Mouse (Mus musculus): ENCODE results near the gene Litaf. TPM values are rescaled to one million over a fixed set of nuclear protein-coding genes. Genes with fewer than 3 reads are reported as not detected.

Litaf gene
- polyA plus RNA-seq, 1 experiment from 2014 or later, result 65.3 TPM

GRCm38 (mm10) chr16:10940661-10941060 lies 125.3 kb downstream of the Litaf start:
- Histone ChIP-seq H3K27me3 (no peaks in the 10 kb centered on the region), H3K36me3 (no peaks in the 10 kb centered on the region), H3K9ac (no peak overlapping the region), H3K9me3 (replicated peaks) (no peaks in the 10 kb centered on the region), H3K27ac (no peak overlapping the region), H3K4me3 (no peak overlapping the region), H3K4me2 (replicated peaks) (no peak overlapping the region), H3K4me1 (peaks cover 8% of the 10 kb centered on the region; the same call in 1 of the 2 replicates)
- no peak for ATAC-seq (ENCODE audit: low FRiP score)
- WGBS, result 78% methylated on average over 2 of the region's 2 CpGs

DNA sequence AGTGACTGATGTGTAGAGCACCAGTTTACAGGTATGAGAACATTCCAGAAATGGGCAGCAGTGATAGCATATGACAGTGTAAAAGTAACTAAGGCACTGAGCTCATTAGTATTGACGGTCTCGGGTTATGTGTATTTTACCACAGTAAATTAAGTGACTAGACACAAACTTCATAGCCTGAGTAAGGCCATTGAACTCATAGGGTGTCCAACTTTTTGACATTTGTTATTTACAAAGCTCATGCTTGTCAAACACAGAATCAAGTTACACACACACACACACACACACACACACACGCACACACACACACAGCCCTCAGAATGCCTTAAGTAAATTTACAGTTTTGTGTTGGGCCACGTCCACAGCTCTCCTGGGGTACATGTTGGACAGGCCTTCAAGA lies 126.0 kb downstream of the Litaf start:
- no peak overlapping the region for H3K9ac ChIP-seq
- H3K9me3 ChIP-seq (replicated peaks), result no peaks in the 10 kb centered on the region
- no peak overlapping the region for H3K4me3 ChIP-seq
- H3K36me3 ChIP-seq, result no peaks in the 10 kb centered on the region
- peaks cover 8% of the 10 kb centered on the region; the same call in 1 of the 2 replicates for H3K4me1 ChIP-seq
- no peak for ATAC-seq (ENCODE audit: low FRiP score)
- H3K27me3 ChIP-seq, result no peaks in the 10 kb centered on the region
- no peak overlapping the region for H3K27ac ChIP-seq
- 86% methylated on average over 4 of the region's 4 CpGs for WGBS
- H3K4me2 ChIP-seq (replicated peaks), result no peak overlapping the region

- Histone ChIP-seq H3K4me2 (replicated peaks) (no peak overlapping the region), H3K9me3 (replicated peaks) (no peaks in the 10 kb centered on the region), H3K36me3 (no peaks in the 10 kb centered on the region), H3K4me3 (no peak overlapping the region), H3K27ac (no peak overlapping the region), H3K9ac (no peak overlapping the region), H3K27me3 (no peaks in the 10 kb centered on the region), H3K4me1 (peaks cover 8% of the 10 kb centered on the region; the same call in 1 of the 2 replicates)
- 81% methylated on average over 11 of the region's 11 CpGs for WGBS
- no peak for ATAC-seq (ENCODE audit: low FRiP score)
Measured at GRCm38 (mm10) chr16:10937497-10937896, 128.5 kb downstream of the Litaf start.

DNA sequence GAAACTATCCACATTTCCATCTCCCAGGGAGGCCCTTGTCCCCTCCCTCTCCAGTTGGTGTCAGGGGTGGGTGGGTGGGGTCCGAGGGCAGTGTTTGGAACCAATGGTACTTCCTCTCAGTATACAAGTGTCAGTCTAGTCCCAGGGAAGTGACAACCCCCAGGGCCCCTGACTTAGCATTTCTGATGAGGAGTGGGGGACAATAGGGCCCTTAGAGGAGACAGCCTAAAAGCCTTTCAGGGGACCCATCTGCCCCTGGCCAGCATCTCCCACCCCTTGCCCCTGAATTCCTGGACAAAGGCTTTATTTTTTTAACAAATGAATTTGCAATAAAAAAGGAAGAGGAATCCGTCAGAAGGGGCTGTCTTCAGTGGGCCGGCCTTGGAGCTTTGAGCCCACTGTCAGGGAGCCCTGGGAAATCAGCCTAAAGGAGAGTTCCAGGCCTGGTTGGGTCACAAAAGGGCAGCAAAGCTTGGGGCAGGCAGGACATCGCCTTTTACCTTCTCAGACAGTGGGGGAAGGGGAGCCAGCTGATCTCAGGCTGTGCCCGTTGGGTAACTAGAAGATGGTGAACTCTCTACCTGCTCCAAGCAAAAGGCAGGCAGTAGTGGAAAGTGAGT lies 129.1 kb downstream of the Litaf start:
- peak overlapping the region; percentile 17; the same call in 1 of the 2 replicates for H3K27ac ChIP-seq
- 24% methylated on average over 5 of the region's 5 CpGs for WGBS
- no peak overlapping the region for H3K4me2 ChIP-seq (replicated peaks)
- H3K27me3 ChIP-seq, result no peaks in the 10 kb centered on the region
- H3K36me3 ChIP-seq, result no peaks in the 10 kb centered on the region
- ATAC-seq (ENCODE audit: low FRiP score), result peak; percentile 77
- H3K4me1 ChIP-seq, result peaks cover 8% of the 10 kb centered on the region; the same call in 1 of the 2 replicates
- H3K9me3 ChIP-seq (replicated peaks), result no peaks in the 10 kb centered on the region
- no peak overlapping the region for H3K4me3 ChIP-seq
- no peak overlapping the region for H3K9ac ChIP-seq

DNA sequence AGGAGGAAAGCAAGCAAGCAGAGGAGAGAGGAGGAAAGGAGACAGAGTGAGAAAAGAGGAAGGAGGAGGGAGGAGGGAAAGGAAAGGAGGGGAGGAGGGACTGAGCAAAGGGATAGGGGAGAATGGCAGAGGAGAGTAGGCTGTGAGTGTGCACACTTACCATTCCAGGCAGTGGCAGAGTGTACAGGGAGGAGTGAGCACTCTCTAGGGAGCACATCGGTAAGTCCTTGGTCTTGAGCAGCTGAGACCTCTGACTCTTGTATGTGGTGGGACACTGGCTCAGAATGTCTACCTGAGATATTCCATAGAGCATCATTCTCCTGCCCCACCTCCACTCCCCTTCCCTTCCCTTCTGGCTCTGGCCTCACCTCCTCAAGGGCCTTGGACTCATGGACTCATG lies 131.9 kb downstream of the Litaf start:
- Histone ChIP-seq H3K27me3 (no peaks in the 10 kb centered on the region), H3K4me2 (replicated peaks) (no peak overlapping the region), H3K9me3 (replicated peaks) (peaks cover 15% of the 10 kb centered on the region), H3K9ac (no peak overlapping the region), H3K4me3 (no peak overlapping the region), H3K36me3 (no peaks in the 10 kb centered on the region), H3K27ac (no peak overlapping the region), H3K4me1 (peaks cover 8% of the 10 kb centered on the region; the same call in 1 of the 2 replicates)
- WGBS, result 90% methylated on average over 1 of the region's 1 CpGs
- ATAC-seq (ENCODE audit: low FRiP score), result no peak

DNA sequence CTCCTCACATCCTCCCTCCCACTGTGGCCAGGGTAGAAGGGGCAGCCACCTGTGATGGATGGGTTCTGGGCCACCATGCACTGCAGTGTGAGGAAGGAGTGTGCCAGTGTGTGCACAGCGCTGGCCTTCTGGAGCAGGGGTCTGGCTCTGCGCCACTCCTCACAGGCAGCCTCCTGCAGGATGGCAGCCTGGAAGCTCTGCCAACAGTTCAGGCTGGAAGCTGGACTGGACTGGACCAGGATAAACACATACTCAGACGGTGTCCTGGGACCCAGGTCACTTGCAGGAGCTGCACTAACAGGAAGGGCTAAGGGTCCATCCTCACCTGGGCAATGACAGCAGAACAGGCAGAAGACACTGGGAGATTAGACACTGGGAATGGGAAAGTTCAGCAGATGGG lies 132.6 kb downstream of the Litaf start:
- Histone ChIP-seq H3K4me2 (replicated peaks) (no peak overlapping the region), H3K9ac (no peak overlapping the region), H3K27ac (no peak overlapping the region), H3K36me3 (no peaks in the 10 kb centered on the region), H3K4me3 (no peak overlapping the region), H3K9me3 (replicated peaks) (peaks cover 15% of the 10 kb centered on the region), H3K4me1 (peaks cover 8% of the 10 kb centered on the region; the same call in 1 of the 2 replicates), H3K27me3 (no peaks in the 10 kb centered on the region)
- ATAC-seq (ENCODE audit: low FRiP score), result no peak
- WGBS, result 87% methylated on average over 3 of the region's 3 CpGs

DNA sequence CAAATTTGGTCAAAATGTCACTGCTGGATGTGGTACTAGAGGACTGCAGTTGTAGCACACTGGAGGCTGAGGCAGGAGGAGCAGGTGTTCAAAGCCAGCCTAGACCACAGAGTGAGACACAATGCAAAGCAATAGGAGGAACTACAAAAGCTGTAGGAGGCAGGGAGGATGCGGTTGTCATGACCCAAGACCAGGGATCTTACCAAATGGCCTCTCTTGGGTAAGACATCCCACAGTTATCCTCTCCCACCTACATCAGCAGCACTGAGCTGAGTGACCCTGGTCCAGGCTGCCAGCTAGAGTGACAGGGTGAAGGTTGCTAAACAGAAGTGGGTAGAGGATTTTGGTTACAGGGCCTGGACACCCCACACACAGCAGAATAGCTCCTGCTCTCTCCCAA lies 138.9 kb downstream of the Litaf start:
- Histone ChIP-seq H3K9me3 (replicated peaks) (peaks cover 15% of the 10 kb centered on the region), H3K4me2 (replicated peaks) (no peak overlapping the region), H3K27ac (no peak overlapping the region), H3K4me1 (no peaks in the 10 kb centered on the region), H3K27me3 (no peaks in the 10 kb centered on the region), H3K36me3 (no peaks in the 10 kb centered on the region), H3K9ac (no peak overlapping the region), H3K4me3 (no peak overlapping the region)
- WGBS, result 90% methylated on average over 1 of the region's 1 CpGs
- no peak for ATAC-seq (ENCODE audit: low FRiP score)

GRCm38 (mm10) chr16:10925591-10926180 lies 140.3 kb downstream of the Litaf start:
- Histone ChIP-seq H3K27ac (no peak overlapping the region), H3K4me1 (no peaks in the 10 kb centered on the region)
- 56% methylated on average over 7 of the region's 7 CpGs for WGBS

DNA sequence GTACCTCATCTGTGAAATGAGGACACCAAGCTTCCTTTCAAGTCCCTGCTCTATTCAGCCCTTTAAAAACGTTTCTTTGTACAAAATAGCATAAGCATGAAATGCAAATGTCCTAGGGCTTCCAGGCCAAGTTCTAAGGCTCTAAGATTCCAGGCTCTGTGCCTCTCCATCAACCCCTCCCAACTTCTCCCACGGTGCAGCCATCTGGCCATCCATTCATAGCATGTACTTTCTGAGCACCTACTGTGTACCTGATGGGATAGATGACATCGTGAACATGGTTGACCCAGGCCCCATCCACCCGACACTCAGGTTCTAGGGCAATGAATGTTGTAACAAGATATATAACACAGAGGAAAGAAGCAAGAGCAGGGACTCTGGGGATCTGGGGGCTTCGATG lies 142.4 kb downstream of the Litaf start:
- 68% methylated on average over 5 of the region's 5 CpGs for WGBS

More at GRCm38 (mm10) chr16:10925591-10926180, 140.3 kb downstream of the Litaf start:
- Histone ChIP-seq H3K36me3 (no peaks in the 10 kb centered on the region), H3K9ac (no peak overlapping the region), H3K4me2 (replicated peaks) (no peak overlapping the region), H3K4me3 (no peak overlapping the region), H3K27me3 (no peaks in the 10 kb centered on the region), H3K9me3 (replicated peaks) (peaks cover 9% of the 10 kb centered on the region)
- ATAC-seq (ENCODE audit: low FRiP score), result no peak

GRCm38 (mm10) chr16:10919856-10920255 lies 146.1 kb downstream of the Litaf start:
- Histone ChIP-seq H3K4me2 (replicated peaks) (no peak overlapping the region), H3K4me3 (no peak overlapping the region), H3K27me3 (no peaks in the 10 kb centered on the region), H3K9me3 (replicated peaks) (no peaks in the 10 kb centered on the region), H3K27ac (no peak overlapping the region), H3K4me1 (no peaks in the 10 kb centered on the region), H3K9ac (no peak overlapping the region), H3K36me3 (no peaks in the 10 kb centered on the region)
- no peak for ATAC-seq (ENCODE audit: low FRiP score)

More for the DNA sequence above, 142.4 kb downstream of the Litaf start:
- H3K4me2 ChIP-seq (replicated peaks), result no peak overlapping the region
- H3K9me3 ChIP-seq (replicated peaks), result no peaks in the 10 kb centered on the region
- H3K27me3 ChIP-seq, result no peaks in the 10 kb centered on the region
- H3K4me1 ChIP-seq, result no peaks in the 10 kb centered on the region
- H3K27ac ChIP-seq, result no peak overlapping the region
- no peaks in the 10 kb centered on the region for H3K36me3 ChIP-seq
- H3K9ac ChIP-seq, result no peak overlapping the region
- no peak for ATAC-seq (ENCODE audit: low FRiP score)
- no peak overlapping the region for H3K4me3 ChIP-seq

GRCm38 (mm10) chr16:10916271-10916670 lies 149.7 kb downstream of the Litaf start:
- Histone ChIP-seq H3K36me3 (no peaks in the 10 kb centered on the region), H3K9me3 (replicated peaks) (no peaks in the 10 kb centered on the region), H3K9ac (no peak overlapping the region), H3K27me3 (no peaks in the 10 kb centered on the region), H3K27ac (no peak overlapping the region), H3K4me2 (replicated peaks) (no peak overlapping the region), H3K4me3 (no peak overlapping the region), H3K4me1 (no peaks in the 10 kb centered on the region)
- WGBS, result 78% methylated on average over 3 of the region's 3 CpGs
- no peak for ATAC-seq (ENCODE audit: low FRiP score)

GRCm38 (mm10) chr16:10915066-10915465 lies 150.9 kb downstream of the Litaf start:
- no peaks in the 10 kb centered on the region for H3K4me1 ChIP-seq
- 97% methylated on average over 4 of the region's 4 CpGs for WGBS
- no peaks in the 10 kb centered on the region for H3K36me3 ChIP-seq
- no peak overlapping the region for H3K27ac ChIP-seq
- H3K9me3 ChIP-seq (replicated peaks), result no peaks in the 10 kb centered on the region
- no peak overlapping the region for H3K4me3 ChIP-seq
- no peaks in the 10 kb centered on the region for H3K27me3 ChIP-seq
- ATAC-seq (ENCODE audit: low FRiP score), result no peak
- no peak overlapping the region for H3K9ac ChIP-seq
- H3K4me2 ChIP-seq (replicated peaks), result no peak overlapping the region

GRCm38 (mm10) chr16:10911061-10911460 lies 154.9 kb downstream of the Litaf start:
- no peak for ATAC-seq (ENCODE audit: low FRiP score)
- H3K27me3 ChIP-seq, result no peaks in the 10 kb centered on the region
- no peak overlapping the region for H3K27ac ChIP-seq
- H3K9ac ChIP-seq, result no peak overlapping the region
- H3K4me3 ChIP-seq, result no peak overlapping the region
- H3K4me2 ChIP-seq (replicated peaks), result no peak overlapping the region
- H3K36me3 ChIP-seq, result no peaks in the 10 kb centered on the region
- H3K4me1 ChIP-seq, result no peaks in the 10 kb centered on the region
- WGBS, result 95% methylated on average over 2 of the region's 2 CpGs
- H3K9me3 ChIP-seq (replicated peaks), result no peaks in the 10 kb centered on the region
